Mouse (Mus musculus): ENCODE measurements around the gene Piwil4. TPM values are rescaled to one million over a fixed set of nuclear protein-coding genes. Genes with fewer than 3 reads are reported as not detected.

Piwil4 gene
- polyA plus RNA-seq, 1 experiment from 2014 or later = not detected

DNA sequence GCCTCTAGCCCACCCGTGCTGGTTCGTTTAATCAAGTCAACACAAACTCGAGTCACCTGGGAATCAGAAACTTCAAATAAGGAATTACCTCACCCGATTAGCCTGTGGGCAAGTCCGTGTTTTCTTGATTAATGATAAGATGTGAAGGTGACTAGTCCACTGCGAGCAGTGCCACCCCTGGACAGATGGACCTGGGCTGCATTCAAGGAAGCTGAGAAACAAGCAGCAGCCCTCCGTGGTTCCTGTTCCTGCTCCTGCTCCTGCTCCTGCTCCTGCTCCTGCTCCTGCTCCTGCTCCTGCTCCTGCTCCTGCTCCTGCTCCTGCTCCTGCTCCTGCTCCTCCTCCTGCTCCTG lies 41.3 kb downstream of the Piwil4 start:
- Histone ChIP-seq H3K4me3 (ENCODE audit: low read depth, low read length) (no peak overlapping the region), H3K27me3 (ENCODE audit: control insufficient read depth, insufficient read depth, low read length) (no peaks in the 10 kb centered on the region), H3K4me2 (ENCODE audit: low read depth, low read length) (no peak overlapping the region), H3K4me1 (ENCODE audit: control insufficient read depth, insufficient read depth, low read length) (no peaks in the 10 kb centered on the region), H3K9ac (replicated peaks; ENCODE audit: low read length) (no peak overlapping the region), H3K9me3 (replicated peaks; ENCODE audit: control insufficient read depth, low read length) (no peaks in the 10 kb centered on the region), H3K27ac (replicated peaks; ENCODE audit: low read depth, low read length) (no peak overlapping the region), H3K36me3 (replicated peaks; ENCODE audit: control insufficient read depth, insufficient read depth, low read depth, low read length) (no peaks in the 10 kb centered on the region)
- WGBS = 45% methylated on average over 7 of the region's 7 CpGs
- ATAC-seq (replicated peaks; ENCODE audit: insufficient number of reproducible peaks, low FRiP score, low TSS enrichment, low read depth) = 0 out of 2 replicates have a peak, but pooled peaks have one; percentile 65
- no peak for DNase-seq (ENCODE audit: low spot score)

- Histone ChIP-seq H3K9me3 (replicated peaks; ENCODE audit: control insufficient read depth, low read length) (no peaks in the 10 kb centered on the region), H3K4me2 (ENCODE audit: low read depth, low read length) (no peak overlapping the region), H3K36me3 (replicated peaks; ENCODE audit: control insufficient read depth, insufficient read depth, low read depth, low read length) (no peaks in the 10 kb centered on the region), H3K27ac (replicated peaks; ENCODE audit: low read depth, low read length) (no peak overlapping the region), H3K4me3 (ENCODE audit: low read depth, low read length) (no peak overlapping the region), H3K9ac (replicated peaks; ENCODE audit: low read length) (no peak overlapping the region), H3K4me1 (ENCODE audit: control insufficient read depth, insufficient read depth, low read length) (no peaks in the 10 kb centered on the region), H3K27me3 (ENCODE audit: control insufficient read depth, insufficient read depth, low read length) (no peaks in the 10 kb centered on the region)
- DNase-seq (ENCODE audit: low spot score) (peak; percentile 93), ATAC-seq (replicated peaks; ENCODE audit: insufficient number of reproducible peaks, low FRiP score, low TSS enrichment, low read depth) (peak; percentile 95)
- 52% methylated on average over 12 of the region's 12 CpGs for WGBS
These were observed 41.8 kb downstream of the Piwil4 start for GRCm38 (mm10) chr9:14698582-14699287.

DNA sequence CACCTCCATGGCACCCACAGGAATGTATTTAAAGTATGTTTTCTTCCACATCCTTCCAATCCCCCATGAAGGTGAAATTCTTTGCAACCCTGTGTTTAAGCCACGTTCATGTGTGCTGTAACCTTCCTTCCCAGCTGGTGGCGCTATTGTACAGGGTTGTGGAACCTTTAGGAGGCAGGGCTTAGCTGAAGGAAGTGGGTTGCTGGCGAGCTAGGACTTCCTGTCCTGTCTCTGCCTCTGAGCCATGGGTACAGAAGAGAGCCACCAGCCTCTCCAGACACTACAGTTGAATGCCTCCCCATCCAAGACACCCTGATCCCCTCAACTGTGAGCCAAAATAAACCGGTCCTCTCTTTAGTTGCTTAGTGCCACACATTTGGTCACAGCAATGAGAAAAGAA lies 42.6 kb downstream of the Piwil4 start:
- H3K9me3 ChIP-seq (replicated peaks; ENCODE audit: control insufficient read depth, low read length) = no peaks in the 10 kb centered on the region
- H3K36me3 ChIP-seq (replicated peaks; ENCODE audit: control insufficient read depth, insufficient read depth, low read depth, low read length) = no peaks in the 10 kb centered on the region
- H3K9ac ChIP-seq (replicated peaks; ENCODE audit: low read length) = no peak overlapping the region
- no peak for DNase-seq (ENCODE audit: low spot score)
- H3K4me1 ChIP-seq (ENCODE audit: control insufficient read depth, insufficient read depth, low read length) = no peaks in the 10 kb centered on the region
- no peak overlapping the region for H3K4me3 ChIP-seq (ENCODE audit: low read depth, low read length)
- ATAC-seq (replicated peaks; ENCODE audit: insufficient number of reproducible peaks, low FRiP score, low TSS enrichment, low read depth) = no peak
- no peaks in the 10 kb centered on the region for H3K27me3 ChIP-seq (ENCODE audit: control insufficient read depth, insufficient read depth, low read length)
- no peak overlapping the region for H3K4me2 ChIP-seq (ENCODE audit: low read depth, low read length)
- 59% methylated on average over 4 of the region's 4 CpGs for WGBS
- H3K27ac ChIP-seq (replicated peaks; ENCODE audit: low read depth, low read length) = no peak overlapping the region

- Histone ChIP-seq H3K9ac (replicated peaks; ENCODE audit: low read length) (no peak overlapping the region), H3K36me3 (replicated peaks; ENCODE audit: control insufficient read depth, insufficient read depth, low read depth, low read length) (no peaks in the 10 kb centered on the region), H3K27ac (replicated peaks; ENCODE audit: low read depth, low read length) (no peak overlapping the region), H3K4me1 (ENCODE audit: control insufficient read depth, insufficient read depth, low read length) (no peaks in the 10 kb centered on the region), H3K4me3 (ENCODE audit: low read depth, low read length) (no peak overlapping the region), H3K27me3 (ENCODE audit: control insufficient read depth, insufficient read depth, low read length) (no peaks in the 10 kb centered on the region), H3K9me3 (replicated peaks; ENCODE audit: control insufficient read depth, low read length) (no peaks in the 10 kb centered on the region), H3K4me2 (ENCODE audit: low read depth, low read length) (no peak overlapping the region)
- DNase-seq (ENCODE audit: low spot score) (no peak), ATAC-seq (replicated peaks; ENCODE audit: insufficient number of reproducible peaks, low FRiP score, low TSS enrichment, low read depth) (no peak)
- 79% methylated on average over 12 of the region's 12 CpGs for WGBS
These were observed 51.0 kb downstream of the Piwil4 start for GRCm38 (mm10) chr9:14689376-14690108.

- Histone ChIP-seq H3K4me1 (ENCODE audit: control insufficient read depth, insufficient read depth, low read length) (no peaks in the 10 kb centered on the region), H3K9me3 (replicated peaks; ENCODE audit: control insufficient read depth, low read length) (no peaks in the 10 kb centered on the region), H3K4me2 (ENCODE audit: low read depth, low read length) (no peak overlapping the region), H3K36me3 (replicated peaks; ENCODE audit: control insufficient read depth, insufficient read depth, low read depth, low read length) (no peaks in the 10 kb centered on the region), H3K9ac (replicated peaks; ENCODE audit: low read length) (no peak overlapping the region), H3K27me3 (ENCODE audit: control insufficient read depth, insufficient read depth, low read length) (no peaks in the 10 kb centered on the region), H3K27ac (replicated peaks; ENCODE audit: low read depth, low read length) (no peak overlapping the region), H3K4me3 (ENCODE audit: low read depth, low read length) (no peak overlapping the region)
- 74% methylated on average over 4 of the region's 4 CpGs for WGBS
- peak; percentile 38 for DNase-seq (ENCODE audit: low spot score)
- no peak for ATAC-seq (replicated peaks; ENCODE audit: insufficient number of reproducible peaks, low FRiP score, low TSS enrichment, low read depth)
These were observed 56.2 kb downstream of the Piwil4 start for GRCm38 (mm10) chr9:14684363-14684762.

- H3K27ac ChIP-seq (replicated peaks; ENCODE audit: low read depth, low read length) = no peak overlapping the region
- no peaks in the 10 kb centered on the region for H3K4me1 ChIP-seq (ENCODE audit: control insufficient read depth, insufficient read depth, low read length)
- no peak overlapping the region for H3K9ac ChIP-seq (replicated peaks; ENCODE audit: low read length)
- H3K36me3 ChIP-seq (replicated peaks; ENCODE audit: control insufficient read depth, insufficient read depth, low read depth, low read length) = no peaks in the 10 kb centered on the region
- no peaks in the 10 kb centered on the region for H3K9me3 ChIP-seq (replicated peaks; ENCODE audit: control insufficient read depth, low read length)
- ATAC-seq (replicated peaks; ENCODE audit: insufficient number of reproducible peaks, low FRiP score, low TSS enrichment, low read depth) (no peak), DNase-seq (ENCODE audit: low spot score) (no peak)
- H3K4me3 ChIP-seq (ENCODE audit: low read depth, low read length) = no peak overlapping the region
- no peaks in the 10 kb centered on the region for H3K27me3 ChIP-seq (ENCODE audit: control insufficient read depth, insufficient read depth, low read length)
- no peak overlapping the region for H3K4me2 ChIP-seq (ENCODE audit: low read depth, low read length)
These were observed 57.8 kb downstream of the Piwil4 start for GRCm38 (mm10) chr9:14682741-14683140.

- H3K4me2 ChIP-seq (ENCODE audit: low read depth, low read length) = no peak overlapping the region
- H3K4me1 ChIP-seq (ENCODE audit: control insufficient read depth, insufficient read depth, low read length) = no peaks in the 10 kb centered on the region
- H3K9me3 ChIP-seq (replicated peaks; ENCODE audit: control insufficient read depth, low read length) = no peaks in the 10 kb centered on the region
- no peak overlapping the region for H3K9ac ChIP-seq (replicated peaks; ENCODE audit: low read length)
- ATAC-seq (replicated peaks; ENCODE audit: insufficient number of reproducible peaks, low FRiP score, low TSS enrichment, low read depth) (no peak), DNase-seq (ENCODE audit: low spot score) (no peak)
- no peaks in the 10 kb centered on the region for H3K36me3 ChIP-seq (replicated peaks; ENCODE audit: control insufficient read depth, insufficient read depth, low read depth, low read length)
- no peak overlapping the region for H3K4me3 ChIP-seq (ENCODE audit: low read depth, low read length)
- H3K27ac ChIP-seq (replicated peaks; ENCODE audit: low read depth, low read length) = no peak overlapping the region
- no peaks in the 10 kb centered on the region for H3K27me3 ChIP-seq (ENCODE audit: control insufficient read depth, insufficient read depth, low read length)
- 65% methylated on average over 2 of the region's 2 CpGs for WGBS
These were observed 59.9 kb downstream of the Piwil4 start for GRCm38 (mm10) chr9:14680584-14680983.
